Mouse (Mus musculus): ENCODE measurements around the gene Slc35g1.
A peak's percentile ranks its signal among the peaks of the same experiment; 100 is the strongest.
"Not testable (repeated sequence)": the region's sequence is repeated elsewhere in the genome, so short reads cannot be mapped to it uniquely, and the experiment has no call there.

Slc35g1 gene

DNA sequence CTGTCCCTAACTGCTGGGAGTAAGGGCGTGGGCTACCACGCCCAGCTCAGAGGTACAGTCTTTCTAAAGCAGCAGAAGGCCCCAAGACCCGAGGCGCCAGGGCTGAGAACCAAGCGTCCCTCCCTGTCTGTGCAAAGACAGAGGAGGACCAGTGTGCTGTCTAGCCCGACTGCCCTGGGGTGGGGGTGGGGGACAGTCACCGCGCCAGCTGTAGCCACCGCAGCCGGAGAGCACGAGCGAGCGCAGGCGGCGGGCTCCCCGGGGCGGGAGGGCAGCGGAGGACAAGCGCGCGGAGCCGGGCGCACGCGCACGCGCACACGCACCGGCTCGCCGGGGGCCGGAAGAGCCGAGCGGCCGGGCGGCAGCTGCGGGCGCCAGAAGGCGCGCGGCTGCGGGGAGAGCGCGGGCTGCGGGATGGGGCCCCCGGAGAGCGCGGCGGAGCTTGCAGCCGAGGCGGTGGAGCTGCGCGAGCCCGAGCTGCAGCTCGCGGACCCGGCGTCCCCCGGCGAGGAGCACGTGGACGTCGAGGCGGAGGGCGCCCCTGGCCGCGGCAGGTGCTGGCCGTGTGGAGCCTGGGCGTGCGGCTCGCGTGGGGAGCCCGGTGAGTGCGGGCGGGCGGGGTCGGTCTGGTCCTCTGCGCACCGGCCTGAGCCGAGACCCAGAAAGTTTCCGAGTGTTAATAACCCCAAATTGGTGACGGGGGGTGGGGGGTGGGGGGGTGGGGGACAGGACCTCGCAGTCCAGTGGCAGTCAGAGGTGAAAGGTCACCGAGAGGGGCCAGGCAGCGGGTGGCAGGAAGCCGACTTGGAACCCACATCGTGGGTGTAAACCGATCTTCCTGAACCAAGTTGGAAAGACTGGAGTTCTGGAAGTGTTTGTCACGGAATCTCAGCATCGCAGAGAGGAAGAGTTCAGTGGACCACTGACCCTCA lies at the start of gene Slc35g1:
Slc35g1 (plus strand) TSS at position 280 of the 932 bp plus-strand sequence.
- no peak for DNase-seq (ENCODE audit: low spot score)

- no peak for DNase-seq (ENCODE audit: low spot score)
These were observed 47.3 kb upstream of the Slc35g1 start for GRCm38 (mm10) chr19:38348271-38349012.

GRCm38 (mm10) chr19:38349013-38349341 lies 46.8 kb upstream of the Slc35g1 start:
- no peak for DNase-seq (ENCODE audit: low spot score)

DNA sequence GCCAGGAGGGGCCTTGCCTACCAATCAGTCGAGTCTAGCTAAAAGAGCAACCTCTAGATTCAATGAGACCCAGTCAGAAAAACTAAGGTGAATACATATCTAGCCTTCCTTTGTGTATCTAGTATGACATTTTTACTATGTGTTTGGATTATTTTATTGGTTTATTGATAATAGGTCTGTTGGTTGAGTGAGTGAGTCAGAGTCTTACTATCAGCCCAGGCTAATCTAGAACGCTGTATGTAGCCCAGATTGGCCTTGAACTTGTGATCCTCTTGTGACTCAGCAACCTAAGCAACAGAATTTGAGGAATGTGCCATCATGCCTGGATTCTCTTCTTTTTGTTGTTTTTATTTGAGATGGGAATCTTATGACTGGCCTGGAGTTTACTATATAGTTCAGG lies 44.6 kb upstream of the Slc35g1 start:
- DNase-seq (ENCODE audit: low spot score), result no peak

DNA sequence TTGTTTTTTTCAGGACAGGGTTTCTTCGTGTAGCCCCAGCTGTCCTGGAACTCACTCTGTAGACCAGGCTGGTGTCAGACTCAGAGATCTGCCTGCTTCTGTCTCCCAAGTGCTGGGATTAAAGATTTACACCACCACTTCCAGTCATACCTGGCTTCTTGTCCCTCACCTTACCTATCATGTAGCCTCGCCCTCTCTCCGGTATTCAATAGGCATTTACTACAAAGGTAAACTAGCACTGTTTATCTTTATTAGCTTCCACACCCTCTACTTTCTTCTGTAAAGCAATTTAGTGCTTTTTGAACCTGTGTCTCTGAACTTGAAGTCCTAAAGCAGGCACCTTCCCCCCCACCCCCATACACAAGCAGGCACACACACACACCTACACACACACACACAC lies 44.1 kb upstream of the Slc35g1 start:
- DNase-seq (ENCODE audit: low spot score), result no peak

DNA sequence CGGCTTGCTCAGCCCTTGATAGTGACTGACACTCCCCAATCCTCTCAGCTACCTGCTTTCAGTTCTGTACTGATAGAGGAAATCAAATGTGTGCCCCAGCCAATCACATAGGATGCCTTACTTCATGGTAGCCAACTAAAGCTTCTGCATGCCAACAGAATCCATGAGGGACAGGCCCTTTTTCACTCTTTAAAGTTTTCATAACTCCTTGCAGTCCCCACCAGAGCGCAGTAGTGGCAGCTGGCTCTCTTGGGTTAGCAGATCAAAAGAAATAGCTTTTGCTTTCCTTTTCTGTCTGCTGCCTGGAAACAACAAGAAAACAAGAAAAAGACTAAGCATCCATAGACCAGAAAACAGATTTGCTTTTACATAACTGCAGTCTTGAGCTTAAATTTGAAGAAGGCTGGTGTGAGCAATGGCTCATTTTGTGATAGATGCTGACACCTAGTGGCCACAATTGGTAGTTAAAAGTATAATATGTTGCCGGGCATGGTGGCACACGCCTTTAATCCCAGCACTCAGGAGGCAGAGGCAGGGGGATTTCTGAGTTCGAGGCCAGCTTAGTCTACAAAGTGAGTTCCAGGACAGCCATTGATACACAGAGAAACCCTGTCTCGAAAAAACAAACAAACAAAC lies 43.2 kb upstream of the Slc35g1 start:
- peak; percentile 84 for DNase-seq (ENCODE audit: low spot score)

DNA sequence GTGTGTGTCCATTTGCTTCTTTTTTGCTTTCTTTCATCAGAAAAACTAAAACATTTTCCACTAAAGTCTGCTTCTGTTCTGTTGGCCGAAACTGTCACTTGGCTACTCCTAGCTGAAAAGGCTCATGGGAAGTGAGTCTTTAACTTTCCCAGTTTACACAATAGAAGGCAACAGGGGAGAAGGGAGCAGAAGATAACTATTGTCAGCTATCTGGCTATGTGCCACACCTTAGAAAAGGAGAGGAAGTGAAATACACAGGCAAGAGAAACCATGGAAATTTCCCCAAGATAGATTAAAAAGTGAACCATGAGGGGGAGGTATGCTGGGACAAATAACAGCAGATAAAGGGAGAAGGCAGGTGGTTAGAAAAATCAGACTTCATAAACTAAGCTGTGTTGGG lies 41.5 kb upstream of the Slc35g1 start:
- DNase-seq (ENCODE audit: low spot score), result no peak

DNA sequence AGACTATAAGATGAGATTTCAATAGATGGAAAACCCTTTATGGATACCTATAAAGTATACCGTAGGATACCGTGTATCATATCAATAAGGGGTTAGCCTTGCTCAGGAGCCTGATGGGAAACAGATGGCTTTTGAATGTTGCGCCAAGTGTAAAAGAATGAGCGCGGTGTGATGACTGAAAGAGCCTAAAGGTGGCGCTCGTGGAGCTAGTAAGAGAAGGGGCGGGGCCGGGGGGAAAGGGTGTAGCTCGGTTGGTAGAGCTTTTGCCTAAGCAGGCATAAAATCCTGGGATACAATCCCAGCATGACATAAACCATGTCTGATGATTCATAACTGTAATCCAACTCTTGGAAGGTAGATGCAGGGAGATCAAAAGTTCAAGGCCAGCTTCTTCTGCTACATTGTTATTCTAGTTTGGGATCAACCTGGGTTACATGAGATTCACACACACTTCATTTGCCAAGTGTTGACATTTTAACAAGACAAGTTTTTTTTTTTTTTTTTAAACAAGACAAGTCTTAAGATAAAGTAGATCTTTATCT lies 40.9 kb upstream of the Slc35g1 start:
- peak; percentile 12 for DNase-seq (ENCODE audit: low spot score)

GRCm38 (mm10) chr19:38356211-38356828 lies 39.5 kb upstream of the Slc35g1 start:
- no peak for DNase-seq (ENCODE audit: low spot score)

GRCm38 (mm10) chr19:38357956-38358623 lies 37.7 kb upstream of the Slc35g1 start:
- DNase-seq (ENCODE audit: low spot score), result no peak

DNA sequence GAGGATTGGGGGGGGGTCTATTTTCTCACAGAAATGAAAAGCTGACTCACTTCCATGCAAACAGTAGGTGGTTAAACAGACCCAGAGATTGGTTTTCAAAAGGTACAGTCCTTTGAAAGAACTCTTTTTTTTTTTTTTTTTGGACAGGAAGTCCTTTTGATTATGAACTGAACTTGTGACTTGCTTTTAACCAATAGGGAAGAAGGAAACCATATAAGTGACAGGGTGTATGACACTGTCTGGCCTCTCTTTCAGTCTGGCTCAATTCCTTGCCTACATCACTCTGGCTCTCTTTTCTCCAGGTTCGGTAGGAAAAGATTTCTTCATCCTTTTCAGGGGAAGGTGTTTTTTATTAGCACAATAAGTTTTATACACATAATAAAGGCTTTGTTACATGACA lies 36.5 kb upstream of the Slc35g1 start:
- no peak for DNase-seq (ENCODE audit: low spot score)

GRCm38 (mm10) chr19:38361850-38362249 lies 33.9 kb upstream of the Slc35g1 start:
- no peak for DNase-seq (ENCODE audit: low spot score)

GRCm38 (mm10) chr19:38363358-38363757 lies 32.4 kb upstream of the Slc35g1 start:
- DNase-seq (ENCODE audit: low spot score), result no peak

DNA sequence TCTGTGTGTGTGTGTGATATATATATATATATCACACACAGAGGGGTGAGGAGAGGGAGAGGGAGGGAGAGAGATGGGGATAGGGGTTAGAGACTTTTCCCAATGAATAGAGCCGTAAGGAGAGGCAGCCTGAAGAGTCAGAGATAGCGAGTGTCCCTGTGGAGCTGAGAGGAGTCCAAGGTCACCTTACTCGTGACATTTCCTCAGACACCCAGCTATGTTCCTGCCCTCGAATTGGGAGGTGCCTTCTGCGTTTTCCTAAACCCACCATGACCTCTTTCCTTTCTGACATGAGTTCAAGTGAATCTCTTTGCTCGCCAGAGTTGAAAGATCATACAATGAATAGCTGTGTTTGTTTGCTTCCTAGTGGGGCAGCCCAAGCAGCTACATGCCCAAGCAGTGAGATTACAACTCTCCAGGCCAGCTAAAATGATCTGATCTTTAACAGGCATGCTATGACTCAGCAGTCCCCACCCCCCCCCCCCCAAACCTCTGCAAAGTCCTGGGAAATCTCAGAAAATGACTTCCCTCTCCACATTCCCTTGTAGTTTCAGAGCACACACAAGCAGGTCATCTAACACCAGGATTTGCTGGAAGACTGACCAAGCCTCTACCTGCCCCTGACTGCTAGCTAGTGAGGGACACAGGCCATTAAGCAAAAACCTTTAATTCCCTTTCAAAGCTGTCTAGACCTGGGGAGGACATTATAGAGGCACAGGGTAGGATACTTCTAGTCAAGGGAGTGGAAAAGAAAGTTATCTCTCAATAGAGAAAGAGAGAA lies 31.7 kb upstream of the Slc35g1 start:
- no peak for DNase-seq (ENCODE audit: low spot score)

- DNase-seq (ENCODE audit: low spot score), result no peak
These were observed 30.7 kb upstream of the Slc35g1 start for GRCm38 (mm10) chr19:38364939-38365614.

- DNase-seq (ENCODE audit: low spot score), result no peak
These were observed 23.2 kb upstream of the Slc35g1 start for GRCm38 (mm10) chr19:38372460-38373102.

- no peak for DNase-seq (ENCODE audit: low spot score)
These were observed 22.4 kb upstream of the Slc35g1 start for GRCm38 (mm10) chr19:38373371-38373770.

DNA sequence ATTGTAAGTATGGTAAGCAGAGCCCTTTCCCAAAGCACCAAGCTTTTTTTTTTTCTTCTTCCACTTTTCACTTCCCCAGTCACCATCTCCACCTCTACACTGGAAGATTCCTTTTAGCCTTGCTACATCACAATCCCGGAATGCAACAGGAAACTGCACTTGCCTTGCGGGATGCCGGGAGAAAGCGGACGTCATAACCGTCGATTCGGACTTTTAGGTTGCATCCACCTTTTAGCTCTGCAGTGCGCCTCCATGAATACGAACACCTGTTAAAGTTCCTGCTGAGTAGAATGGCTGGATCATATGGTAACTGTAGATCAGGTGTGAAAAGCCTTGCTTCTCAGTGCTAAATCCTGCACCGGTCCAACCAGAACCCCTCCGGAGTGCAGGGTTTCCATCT lies 12.0 kb upstream of the Slc35g1 start:
- no peak for DNase-seq (ENCODE audit: low spot score)

DNA sequence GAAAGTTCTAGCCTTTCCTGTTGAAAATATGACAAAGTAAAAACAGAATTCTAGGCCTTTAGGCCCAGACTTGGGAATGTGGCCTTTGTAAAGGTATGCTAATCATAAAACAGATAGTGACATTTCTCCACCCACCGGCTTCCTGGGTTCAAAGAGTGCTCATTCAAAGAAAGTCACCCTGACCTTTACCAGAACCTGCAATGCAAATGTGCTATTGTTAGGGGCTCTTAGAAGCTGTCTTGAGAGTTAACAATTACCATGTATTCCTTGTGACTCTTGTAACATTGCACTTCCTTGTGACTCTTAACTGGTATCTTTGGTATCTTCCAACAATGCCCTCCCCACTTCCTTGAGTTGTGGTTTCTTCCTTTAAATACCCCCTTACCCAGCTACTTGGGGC lies 8.8 kb upstream of the Slc35g1 start:
- not testable (repeated sequence) for DNase-seq (ENCODE audit: low spot score)

- no peak for DNase-seq (ENCODE audit: low spot score)
These were observed 7.9 kb upstream of the Slc35g1 start for GRCm38 (mm10) chr19:38387835-38388234.
